Mouse (Mus musculus) limb, embryonic 15.5 days (tissue): ENCODE measurements at regions not wholly inside any gene's neighbourhood (a gene's known extent, or its start where the extent isn't known, plus 50 kb on each side); places are given as distances from the start of the nearest gene placed in this dataset.

Experiments
- ATAC-seq: fragments of 200-750 bp; cut with Nextera tagmentation; 2 replicates; pipeline ENCODE4 v1.8.0; 2017; ENCODE audit warnings: low read depth, moderate TSS enrichment; ENCODE audit not compliant: insufficient number of reproducible peaks, low FRiP score, low TSS enrichment
- H3K27ac ChIP-seq: fragments of 300-500 bp; sonication (generic); 2 replicates; pipeline ENCODE4 v1.5.1; 2015; ENCODE audit warnings: moderate library complexity, mild to moderate bottlenecking, inconsistent platforms
- H3K27me3 ChIP-seq: fragments of 300-500 bp; sonication (generic); 2 replicates; pipeline ENCODE4 v1.6.1; 2015; ENCODE audit warnings: inconsistent platforms
- H3K36me3 ChIP-seq: fragments of 300-500 bp; sonication (generic); 2 replicates; pipeline ENCODE4 v1.6.1; 2015; ENCODE audit warnings: inconsistent platforms
- H3K4me1 ChIP-seq: fragments of 300-500 bp; sonication (generic); 2 replicates; pipeline ENCODE4 v1.6.1; 2015; ENCODE audit warnings: inconsistent platforms
- H3K4me2 ChIP-seq: fragments of 300-500 bp; sonication (generic); 2 replicates; pipeline ENCODE4 v1.6.1; 2015; ENCODE audit warnings: mild to moderate bottlenecking, inconsistent platforms
- H3K4me3 ChIP-seq: fragments of 300-500 bp; sonication (generic); 2 replicates; pipeline ENCODE4 v1.5.1; 2015; ENCODE audit warnings: mild to moderate bottlenecking, inconsistent platforms
- H3K9ac ChIP-seq: fragments of 300-500 bp; sonication (generic); 2 replicates; pipeline ENCODE4 v1.6.1; 2015; ENCODE audit warnings: inconsistent platforms
- H3K9me3 ChIP-seq: fragments of 300-500 bp; sonication (generic); 2 replicates; pipeline ENCODE4 v1.6.1; 2016; ENCODE audit warnings: inconsistent platforms
- whole genome bisulfite sequencing: fragments of 180-500 bp; shearing (Covaris S2); methylation state at CpG from one replicate; pipeline ENCODE4 v1.1.7; 2015; 5-methylcytosine and 5-hydroxymethylcytosine counted together

DNA sequence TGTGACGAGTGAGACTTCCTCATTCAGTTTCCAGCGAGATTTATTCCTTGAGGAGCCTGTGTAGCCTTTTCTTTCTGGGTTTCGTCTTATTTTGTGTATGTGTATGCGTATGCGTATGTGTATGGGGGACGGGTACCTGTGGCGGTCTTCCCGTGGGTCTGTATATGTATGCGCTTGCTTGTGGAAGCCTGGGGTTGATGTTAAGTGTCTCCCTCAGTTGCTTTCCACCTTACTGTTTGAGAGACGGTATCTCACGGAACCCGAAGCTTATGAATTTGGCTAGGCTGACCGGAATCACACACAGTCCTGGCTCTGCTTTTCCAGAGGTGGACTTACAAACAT is 87.1 kb downstream of the Ankrd50 start:
- no peak overlapping the region for H3K4me3 ChIP-seq
- H3K27ac ChIP-seq, result peak overlapping the region; percentile 22; the same call in 1 of the 2 replicates
- no peaks in the 10 kb centered on the region for H3K9me3 ChIP-seq
- peaks cover 7% of the 10 kb centered on the region for H3K4me1 ChIP-seq
- no peak for ATAC-seq
- H3K27me3 ChIP-seq, result peaks cover 14% of the 10 kb centered on the region; the same call in 1 of the 2 replicates
- peak overlapping the region; percentile 43; the same call in 1 of the 2 replicates for H3K4me2 ChIP-seq
- WGBS, result 64% methylated on average over 13 of the region's 13 CpGs
- H3K9ac ChIP-seq, result no peak overlapping the region
- no peaks in the 10 kb centered on the region for H3K36me3 ChIP-seq

DNA sequence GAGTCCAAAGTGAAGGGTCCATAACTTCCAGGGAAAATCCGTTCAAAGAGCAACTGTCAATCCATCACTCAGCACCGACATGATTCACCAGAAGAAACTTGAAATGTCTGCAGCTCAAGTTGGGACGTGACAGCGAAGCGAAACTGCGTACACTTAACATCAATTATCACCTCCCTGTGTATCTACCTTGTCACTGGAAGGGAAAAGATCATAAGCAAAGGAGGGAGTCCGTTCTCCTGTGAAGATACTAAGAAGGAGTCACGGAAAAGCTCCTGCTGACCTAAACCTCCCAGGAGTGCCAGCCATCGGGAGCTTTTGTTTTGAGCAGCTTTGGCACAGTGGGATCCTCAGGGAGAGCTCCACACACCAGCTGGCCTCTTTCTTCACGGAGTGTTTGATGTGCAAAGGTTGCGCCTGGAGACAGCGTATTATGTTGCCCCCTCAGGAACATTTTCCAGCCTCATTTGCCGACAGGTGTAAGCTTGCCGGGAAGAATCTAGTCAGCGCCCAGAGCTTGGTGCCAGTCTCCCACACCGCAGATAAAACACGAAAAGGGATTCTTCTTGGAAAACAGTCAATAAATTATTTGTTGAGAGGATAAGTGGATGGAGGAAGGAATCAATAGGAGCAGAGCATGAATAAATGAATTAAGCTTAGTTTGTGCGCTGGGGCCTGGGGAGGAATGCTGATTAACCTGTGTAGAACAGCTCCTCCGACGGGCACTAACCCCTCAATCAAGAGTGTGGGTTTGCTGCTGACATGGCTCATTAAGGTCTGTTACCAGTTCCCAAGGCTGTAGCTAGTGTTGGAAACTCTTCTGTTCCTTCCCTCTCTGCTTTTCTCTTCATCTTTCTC is 87.7 kb downstream of the Ankrd50 start:
- H3K27ac ChIP-seq, result peak overlapping the region; percentile 22; the same call in 1 of the 2 replicates
- peak overlapping the region; percentile 43 for H3K4me2 ChIP-seq
- ATAC-seq, result no peak
- H3K4me1 ChIP-seq, result peaks cover 7% of the 10 kb centered on the region
- no peaks in the 10 kb centered on the region for H3K36me3 ChIP-seq
- no peak overlapping the region for H3K9ac ChIP-seq
- peaks cover 14% of the 10 kb centered on the region; the same call in 1 of the 2 replicates for H3K27me3 ChIP-seq
- no peaks in the 10 kb centered on the region for H3K9me3 ChIP-seq
- peak overlapping the region; percentile 26 for H3K4me3 ChIP-seq
- WGBS, result 3% methylated on average over 20 of the region's 20 CpGs

DNA sequence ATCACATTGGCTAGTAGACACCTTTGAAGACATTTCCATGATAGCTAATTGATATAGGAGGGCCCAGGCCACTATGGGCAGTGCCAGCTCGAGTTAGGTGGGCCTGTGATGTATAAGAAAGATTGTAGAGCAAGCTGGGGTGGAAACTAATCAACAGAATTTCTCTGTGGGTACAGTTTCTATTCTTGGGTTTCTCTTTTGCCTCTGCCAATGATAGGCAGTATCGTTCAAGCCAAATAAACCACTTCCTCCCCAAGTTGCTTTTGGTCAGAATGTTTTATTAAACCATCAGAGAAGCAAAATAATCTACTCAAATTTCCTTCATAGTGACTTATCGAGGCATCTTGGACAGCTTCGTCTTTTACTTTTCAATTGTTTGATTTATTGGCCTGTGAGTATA is 90.3 kb downstream of the Ankrd50 start:
- no peak for ATAC-seq
- no peak overlapping the region for H3K9ac ChIP-seq
- H3K27me3 ChIP-seq, result peaks cover 14% of the 10 kb centered on the region; the same call in 1 of the 2 replicates
- H3K9me3 ChIP-seq, result no peaks in the 10 kb centered on the region
- no peak overlapping the region for H3K4me3 ChIP-seq
- 73% methylated on average over 4 of the region's 4 CpGs for WGBS
- no peak overlapping the region for H3K27ac ChIP-seq
- H3K4me1 ChIP-seq, result peaks cover 7% of the 10 kb centered on the region
- H3K4me2 ChIP-seq, result no peak overlapping the region
- no peaks in the 10 kb centered on the region for H3K36me3 ChIP-seq

DNA sequence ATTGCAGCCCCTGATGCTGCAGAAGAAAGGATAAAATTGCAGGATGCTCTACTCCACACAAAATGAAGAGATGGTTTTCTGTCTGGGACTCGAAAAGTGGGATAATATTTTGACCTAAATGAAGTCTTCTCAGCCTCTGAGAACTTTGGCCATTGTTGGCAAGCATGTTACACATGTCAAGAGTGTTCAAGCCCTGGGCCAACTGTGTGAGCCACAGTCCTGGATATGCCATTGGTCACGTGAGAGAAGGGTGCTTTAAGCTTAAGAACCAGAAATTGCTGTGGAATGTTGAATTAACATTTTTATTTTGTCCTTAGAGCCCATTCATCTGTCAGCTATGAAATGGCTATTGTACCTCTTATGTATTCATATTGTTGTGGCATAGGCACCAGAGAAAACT is 95.0 kb downstream of the Ankrd50 start:
- Histone ChIP-seq H3K4me3 (no peak overlapping the region), H3K4me1 (no peaks in the 10 kb centered on the region), H3K4me2 (no peak overlapping the region), H3K9ac (no peak overlapping the region), H3K27me3 (no peaks in the 10 kb centered on the region), H3K36me3 (no peaks in the 10 kb centered on the region), H3K9me3 (no peaks in the 10 kb centered on the region), H3K27ac (no peak overlapping the region)
- no peak for ATAC-seq
- WGBS, result 76% methylated on average over 2 of the region's 2 CpGs

DNA sequence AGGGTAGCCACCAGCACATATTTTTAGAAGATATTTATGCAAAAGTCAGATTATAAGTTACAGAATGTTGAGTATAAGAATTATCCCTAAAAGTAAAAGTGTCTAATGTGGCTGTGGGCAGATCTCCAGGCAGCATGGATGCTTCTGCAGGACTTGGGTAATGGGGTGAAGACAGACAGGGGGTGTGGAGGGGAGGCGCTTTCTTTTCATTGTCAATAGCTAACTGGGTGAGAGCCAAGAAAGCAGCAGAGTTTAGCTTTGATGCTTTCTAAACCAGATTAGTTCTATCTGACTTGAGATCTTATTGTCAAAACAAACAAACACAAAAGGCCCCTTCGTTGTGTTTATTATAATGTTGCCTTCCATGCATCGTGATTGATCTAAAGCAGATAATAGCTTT is 95.7 kb downstream of the Ankrd50 start:
- H3K36me3 ChIP-seq, result no peaks in the 10 kb centered on the region
- no peak overlapping the region for H3K4me2 ChIP-seq
- no peak overlapping the region for H3K9ac ChIP-seq
- H3K4me3 ChIP-seq, result no peak overlapping the region
- H3K27ac ChIP-seq, result no peak overlapping the region
- H3K4me1 ChIP-seq, result no peaks in the 10 kb centered on the region
- no peaks in the 10 kb centered on the region for H3K27me3 ChIP-seq
- no peak for ATAC-seq
- 36% methylated on average over 3 of the region's 3 CpGs for WGBS
- no peaks in the 10 kb centered on the region for H3K9me3 ChIP-seq

DNA sequence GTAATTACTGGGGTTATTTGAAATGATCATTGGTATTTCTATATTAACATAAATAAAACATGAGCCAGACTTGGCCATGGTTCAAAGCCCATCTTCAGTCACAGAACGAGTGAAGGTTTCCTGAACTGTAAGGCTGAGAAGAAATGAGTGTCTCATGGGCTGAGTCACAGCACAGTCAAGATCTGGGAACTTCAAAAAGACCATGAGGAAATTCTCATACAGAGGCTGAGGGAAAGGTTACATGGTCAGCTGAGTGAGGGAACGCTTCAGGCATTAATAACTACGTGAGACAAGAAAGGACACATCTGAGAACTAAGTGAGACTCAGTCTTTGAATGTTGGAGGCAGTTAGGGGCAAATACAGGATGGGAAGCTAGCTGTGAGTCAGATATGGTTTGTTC is 101.9 kb downstream of the Ankrd50 start:
- Histone ChIP-seq H3K4me2 (no peak overlapping the region), H3K9me3 (no peaks in the 10 kb centered on the region), H3K4me1 (no peaks in the 10 kb centered on the region), H3K4me3 (no peak overlapping the region), H3K27me3 (no peaks in the 10 kb centered on the region), H3K9ac (no peak overlapping the region), H3K27ac (no peak overlapping the region), H3K36me3 (no peaks in the 10 kb centered on the region)
- WGBS, result 61% methylated on average over 3 of the region's 3 CpGs
- ATAC-seq, result no peak

DNA sequence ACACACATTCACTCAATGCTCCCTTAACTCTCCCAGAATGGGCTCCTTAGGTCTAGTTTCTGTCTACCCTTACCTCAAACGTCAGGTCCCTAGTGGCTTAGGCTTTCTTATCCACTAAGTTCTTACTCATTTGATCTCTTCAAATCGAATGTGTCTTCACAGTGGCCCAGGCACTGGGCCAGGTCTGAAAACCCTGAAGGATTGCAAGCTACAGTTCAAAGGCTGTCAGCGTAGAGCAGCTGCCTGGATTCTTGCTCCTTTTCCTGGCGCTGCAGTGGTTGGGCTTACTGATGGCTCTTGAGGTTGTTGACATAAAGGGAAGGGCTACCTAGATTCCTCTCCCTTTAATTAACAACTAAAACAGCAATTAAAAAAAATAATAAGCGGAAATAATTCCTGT is 103.0 kb downstream of the Ankrd50 start:
- H3K4me3 ChIP-seq, result no peak overlapping the region
- H3K36me3 ChIP-seq, result no peaks in the 10 kb centered on the region
- no peaks in the 10 kb centered on the region for H3K4me1 ChIP-seq
- H3K27ac ChIP-seq, result no peak overlapping the region
- WGBS, result 69% methylated on average over 5 of the region's 5 CpGs
- no peak overlapping the region for H3K9ac ChIP-seq
- no peaks in the 10 kb centered on the region for H3K27me3 ChIP-seq
- H3K4me2 ChIP-seq, result no peak overlapping the region
- ATAC-seq, result no peak
- no peaks in the 10 kb centered on the region for H3K9me3 ChIP-seq

DNA sequence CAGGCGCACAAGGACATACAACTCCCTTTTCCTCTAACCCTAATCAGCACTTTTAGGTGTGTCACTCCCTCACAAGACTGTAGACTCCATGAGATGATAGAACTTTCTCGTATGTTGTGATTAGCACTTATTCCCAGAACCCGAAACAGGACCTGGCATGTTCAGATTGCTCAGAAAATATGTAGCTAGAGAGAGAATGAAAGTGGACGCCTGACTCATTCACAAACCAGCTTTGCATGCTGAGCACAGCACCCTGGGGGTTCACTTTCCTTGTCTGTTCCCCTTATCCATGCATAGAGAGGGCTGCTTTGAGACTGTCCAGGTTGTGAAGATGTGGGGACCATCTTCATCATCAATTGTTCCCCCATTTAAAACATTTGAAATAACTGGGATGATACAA is 111.0 kb downstream of the Ankrd50 start:
- Histone ChIP-seq H3K9ac (no peak overlapping the region), H3K4me3 (no peak overlapping the region), H3K27ac (no peak overlapping the region), H3K27me3 (no peaks in the 10 kb centered on the region), H3K4me1 (no peaks in the 10 kb centered on the region), H3K4me2 (no peak overlapping the region), H3K36me3 (no peaks in the 10 kb centered on the region), H3K9me3 (no peaks in the 10 kb centered on the region)
- WGBS, result 76% methylated on average over 4 of the region's 4 CpGs
- no peak for ATAC-seq

DNA sequence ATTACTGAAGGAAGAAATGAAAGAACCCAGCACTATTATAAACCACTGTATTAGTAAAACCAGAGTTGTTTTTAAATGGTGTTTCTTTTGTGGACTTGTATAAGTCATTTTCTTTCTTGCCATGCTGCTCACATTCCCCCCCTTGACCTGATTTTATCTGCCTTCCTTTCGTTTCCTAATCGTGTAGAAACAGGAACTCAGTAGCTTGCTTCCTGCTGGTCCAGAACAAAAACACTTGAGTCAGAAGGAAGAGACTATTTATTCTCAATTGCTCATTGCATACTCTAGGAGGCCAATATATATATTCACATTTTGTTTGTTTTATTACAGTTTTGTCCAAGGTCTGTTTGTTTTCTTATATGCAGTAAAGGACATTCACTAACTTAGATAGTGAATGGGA is 112.9 kb downstream of the Ankrd50 start:
- Histone ChIP-seq H3K9ac (no peak overlapping the region), H3K36me3 (no peaks in the 10 kb centered on the region), H3K4me1 (no peaks in the 10 kb centered on the region), H3K4me2 (no peak overlapping the region), H3K27ac (no peak overlapping the region), H3K9me3 (no peaks in the 10 kb centered on the region), H3K4me3 (no peak overlapping the region), H3K27me3 (no peaks in the 10 kb centered on the region)
- no peak for ATAC-seq
- WGBS, result 52% methylated on average over 2 of the region's 2 CpGs

DNA sequence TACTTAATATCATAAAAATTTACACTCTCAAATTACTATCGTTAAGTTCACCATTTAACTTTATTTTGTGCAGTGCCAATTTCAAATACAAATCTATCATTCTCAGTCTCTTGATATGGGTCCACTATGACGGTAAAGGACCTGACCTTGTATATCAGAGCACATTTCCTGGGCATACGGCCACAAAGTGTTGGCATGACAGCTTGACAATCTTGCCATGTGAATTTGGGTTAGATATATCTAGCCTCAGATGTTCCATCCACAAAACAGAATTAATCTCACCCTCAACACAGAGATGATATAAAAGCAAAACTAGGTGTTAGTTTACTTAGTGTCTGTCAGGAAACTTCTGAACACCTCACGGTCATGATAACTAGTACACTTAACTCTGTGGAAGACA is 120.8 kb downstream of the Ankrd50 start:
- ATAC-seq, result no peak
- Histone ChIP-seq H3K4me1 (peaks cover 7% of the 10 kb centered on the region), H3K9me3 (no peaks in the 10 kb centered on the region), H3K27ac (no peak overlapping the region), H3K9ac (no peak overlapping the region), H3K4me2 (no peak overlapping the region), H3K4me3 (no peak overlapping the region), H3K27me3 (no peaks in the 10 kb centered on the region), H3K36me3 (no peaks in the 10 kb centered on the region)
- 73% methylated on average over 4 of the region's 4 CpGs for WGBS

DNA sequence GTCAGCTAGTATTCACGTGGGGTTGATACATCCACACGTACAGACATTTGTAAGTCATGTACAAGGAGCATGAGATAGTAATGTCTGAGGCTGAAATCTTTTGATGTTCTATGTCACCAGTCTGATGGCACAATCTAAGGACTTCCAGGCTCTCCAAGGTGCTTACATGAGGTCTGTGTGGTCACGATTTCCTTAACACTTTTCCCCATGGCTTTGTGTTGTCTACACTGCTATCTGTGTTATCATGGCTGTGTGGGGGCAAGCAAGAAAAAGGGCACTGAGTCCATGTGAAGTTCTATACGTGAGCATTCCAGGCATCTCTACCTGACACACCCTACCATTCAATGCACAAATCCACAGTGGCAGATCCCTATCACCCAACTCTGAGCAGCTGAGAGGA is 123.2 kb downstream of the Ankrd50 start:
- WGBS, result 72% methylated on average over 4 of the region's 4 CpGs
- H3K27me3 ChIP-seq, result no peaks in the 10 kb centered on the region
- no peaks in the 10 kb centered on the region for H3K9me3 ChIP-seq
- ATAC-seq, result no peak
- no peaks in the 10 kb centered on the region for H3K36me3 ChIP-seq
- no peak overlapping the region for H3K4me3 ChIP-seq
- no peak overlapping the region for H3K9ac ChIP-seq
- H3K4me1 ChIP-seq, result peaks cover 7% of the 10 kb centered on the region
- H3K4me2 ChIP-seq, result no peak overlapping the region
- no peak overlapping the region for H3K27ac ChIP-seq

DNA sequence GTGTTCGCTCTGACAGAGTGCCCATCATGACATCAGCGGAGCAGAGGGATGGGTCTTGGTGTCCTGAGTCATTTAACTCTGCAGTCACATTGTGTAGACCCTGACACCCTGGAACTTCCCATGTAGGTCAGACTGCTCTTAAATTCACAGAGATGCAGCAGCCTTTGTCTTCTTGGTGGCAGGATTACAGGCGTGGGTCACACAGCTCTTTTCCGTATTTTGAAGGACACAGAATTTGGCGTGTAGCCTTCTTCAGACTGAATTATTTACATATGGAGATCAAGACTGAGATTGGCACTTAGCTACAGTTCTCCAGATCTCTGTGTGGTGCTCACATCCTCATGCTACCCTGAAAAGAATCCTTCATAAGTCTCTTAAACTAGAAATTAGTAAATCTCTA is 123.7 kb downstream of the Ankrd50 start:
- no peak overlapping the region for H3K4me2 ChIP-seq
- peaks cover 7% of the 10 kb centered on the region for H3K4me1 ChIP-seq
- H3K27ac ChIP-seq, result no peak overlapping the region
- 51% methylated on average over 5 of the region's 5 CpGs for WGBS
- H3K9ac ChIP-seq, result no peak overlapping the region
- H3K9me3 ChIP-seq, result no peaks in the 10 kb centered on the region
- no peak for ATAC-seq
- H3K27me3 ChIP-seq, result no peaks in the 10 kb centered on the region
- H3K4me3 ChIP-seq, result no peak overlapping the region
- H3K36me3 ChIP-seq, result no peaks in the 10 kb centered on the region
